Mouse (Mus musculus) ES-Bruce4 (cell line): ENCODE measurements around the gene Comp. TPM values are rescaled to one million over a fixed set of nuclear protein-coding genes. Genes with fewer than 3 reads are reported as not detected.

Source experiments
- H3K27ac ChIP-seq: 2 replicates; pipeline ENCODE4 v1.5.1; 2012; ENCODE audit warnings: low read length, inconsistent platforms; ENCODE audit not compliant: insufficient read depth
- H3K27me3 ChIP-seq: 2 replicates; pipeline ENCODE4 v1.6.1; 2012; ENCODE audit warnings: mild to moderate bottlenecking, low read length, inconsistent platforms; ENCODE audit not compliant: control insufficient read depth, poor library complexity, insufficient read depth, severe bottlenecking
- H3K36me3 ChIP-seq: 2 replicates; pipeline ENCODE4 v1.6.1; 2012; ENCODE audit warnings: inconsistent platforms, mild to moderate bottlenecking, low read length, moderate library complexity; ENCODE audit not compliant: control insufficient read depth, poor library complexity, insufficient read depth, severe bottlenecking
- H3K4me1 ChIP-seq: one replicate; pipeline ENCODE4 v1.8.1; 2011; ENCODE audit warnings: low read length; ENCODE audit not compliant: control insufficient read depth, insufficient read depth
- H3K4me3 ChIP-seq: 2 replicates; pipeline ENCODE4 v1.5.1; 2011; ENCODE audit warnings: low read depth, mild to moderate bottlenecking, low read length
- H3K9ac ChIP-seq: 2 replicates; pipeline ENCODE4 v1.6.1; 2012; ENCODE audit warnings: low read depth, mild to moderate bottlenecking, inconsistent platforms; ENCODE audit not compliant: poor library complexity, severe bottlenecking
- H3K9me3 ChIP-seq: replicated peaks from 2 replicates; pipeline ENCODE4 v1.6.1; 2012; ENCODE audit warnings: mild to moderate bottlenecking, low read length, inconsistent platforms; ENCODE audit not compliant: control insufficient read depth, poor library complexity, insufficient read depth, severe bottlenecking
- CTCF ChIP-seq: IDR thresholded peaks from one replicate; pipeline ENCODE4 v1.8.1; 2011; ENCODE audit warnings: low read depth, low read length
- EP300 ChIP-seq: IDR thresholded peaks from 2 replicates; pipeline ENCODE4 v1.6.1; 2011; ENCODE audit warnings: low read depth, low read length; ENCODE audit not compliant: insufficient read depth
- POLR2A ChIP-seq: IDR thresholded peaks from one replicate; pipeline ENCODE4 v1.8.1; 2011; ENCODE audit warnings: low read length; ENCODE audit not compliant: insufficient read depth
- polyA plus RNA-seq: library from polyadenylated mRNA; stranded (reverse); fragments of >200 nt; gene quantifications from 2 replicates; pipeline ENCODE4 v1.2.4, GENCODE M21; 2011; ENCODE audit warnings: low read depth; ENCODE audit not compliant: missing spikeins, insufficient read depth, insufficient read length

Comp gene
- polyA plus RNA-seq, 1 experiment = 2.0 TPM

DNA sequence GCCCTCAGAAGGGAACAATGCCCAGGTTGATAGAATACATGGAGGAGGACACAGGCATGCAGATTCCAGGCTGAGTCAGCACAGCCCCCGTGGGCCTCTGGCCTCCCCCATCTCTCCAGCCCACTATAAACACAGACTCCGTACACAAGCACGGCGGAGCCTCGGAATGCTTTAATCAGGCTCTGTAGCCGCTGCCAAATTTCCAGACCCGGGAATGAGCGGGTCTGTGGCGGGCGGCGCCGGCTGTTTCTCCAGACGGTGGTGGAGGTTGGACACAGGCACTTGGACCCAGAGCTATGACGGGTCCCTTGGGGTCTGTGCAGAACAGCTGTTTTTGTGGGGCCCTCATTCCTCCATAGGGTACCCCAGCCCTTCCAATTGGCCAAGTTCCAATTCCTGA lies 45.6 kb downstream of the Comp start:
- H3K27me3 ChIP-seq = no peaks in the 10 kb centered on the region
- H3K9ac ChIP-seq = no peak overlapping the region
- no peak for TF ChIP-seq POLR2A
- no peak for TF ChIP-seq CTCF
- TF ChIP-seq EP300 = no peak
- no peaks in the 10 kb centered on the region for H3K4me1 ChIP-seq
- H3K36me3 ChIP-seq = no peaks in the 10 kb centered on the region
- no peaks in the 10 kb centered on the region for H3K9me3 ChIP-seq
- no peak overlapping the region for H3K4me3 ChIP-seq
- no peak overlapping the region for H3K27ac ChIP-seq

DNA sequence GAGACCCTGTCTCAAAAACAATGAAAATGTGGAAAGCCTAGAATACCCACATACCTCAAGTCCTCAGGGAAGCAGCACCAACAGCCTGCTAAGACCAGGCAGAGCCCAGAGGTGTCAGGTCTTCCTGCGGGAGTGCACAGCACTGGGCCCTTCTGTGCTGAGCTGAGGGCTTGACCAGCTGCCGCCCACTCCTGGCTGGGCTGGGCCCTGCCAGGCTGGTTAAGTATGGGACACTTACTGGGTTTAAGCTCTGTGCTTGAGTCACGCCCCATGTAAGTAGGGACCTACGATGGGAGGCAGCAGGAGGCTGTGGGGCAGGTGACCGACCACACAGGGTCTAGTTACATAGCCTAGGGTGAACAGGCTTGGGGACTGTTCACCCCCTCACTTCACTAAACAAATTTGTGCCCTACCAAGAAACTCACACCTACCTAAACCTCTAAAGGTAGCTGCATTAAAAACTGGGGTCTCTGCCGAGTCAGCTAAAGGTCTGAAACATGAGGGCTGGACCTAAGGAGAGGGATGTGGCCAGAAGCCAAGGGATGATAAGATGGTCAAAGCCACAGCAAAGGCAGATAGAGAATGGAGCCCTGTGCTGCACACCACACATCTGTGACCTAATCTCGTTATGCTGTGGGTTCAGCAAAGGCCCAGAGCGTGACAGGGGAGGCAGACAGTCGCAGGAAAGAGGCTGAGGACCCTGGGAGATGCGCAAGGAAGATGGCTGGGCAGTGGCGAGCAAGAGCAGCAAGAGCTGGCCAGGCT lies 46.7 kb downstream of the Comp start:
- Histone ChIP-seq H3K4me1 (no peaks in the 10 kb centered on the region), H3K36me3 (no peaks in the 10 kb centered on the region), H3K27ac (no peak overlapping the region), H3K9me3 (no peaks in the 10 kb centered on the region), H3K9ac (no peak overlapping the region), H3K27me3 (no peaks in the 10 kb centered on the region), H3K4me3 (no peak overlapping the region)
- TF ChIP-seq CTCF = no peak

DNA sequence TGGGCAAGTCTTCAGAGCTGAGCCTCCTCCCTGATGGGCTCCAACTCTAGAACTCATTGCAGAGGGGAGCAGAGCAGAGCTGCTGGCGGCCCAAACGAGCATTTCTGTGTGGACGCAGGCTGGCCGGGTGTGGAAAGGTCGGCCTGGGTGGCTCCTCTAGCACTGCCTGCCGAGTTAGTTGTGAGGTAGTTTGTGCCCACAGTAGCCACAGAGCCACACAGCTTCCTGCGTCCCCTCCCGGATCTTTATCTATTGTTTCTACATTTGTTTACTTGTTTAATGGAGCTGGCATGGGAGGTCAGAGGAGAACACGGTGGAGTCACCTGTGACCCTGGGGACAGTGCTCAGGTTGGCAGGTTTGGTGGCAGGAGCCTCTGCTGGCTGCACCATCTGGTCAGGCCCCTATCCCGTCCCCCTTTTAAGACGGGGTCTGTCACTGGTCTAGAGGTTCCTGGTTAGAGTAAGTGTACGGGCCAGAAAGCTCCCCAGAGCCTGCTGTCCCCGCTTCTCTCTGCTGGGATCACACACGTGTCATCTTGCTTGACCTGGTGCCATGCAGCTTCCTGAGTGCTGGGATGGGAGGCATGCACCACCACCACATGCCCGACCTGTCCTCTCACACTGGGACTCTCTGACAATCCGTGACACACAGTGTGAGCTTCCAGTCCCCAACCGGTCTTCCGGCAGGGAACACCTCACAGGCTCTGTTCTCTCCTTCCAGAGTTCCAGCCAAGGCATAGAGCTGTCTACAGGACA lies 48.2 kb downstream of the Comp start:
- Histone ChIP-seq H3K36me3 (no peaks in the 10 kb centered on the region), H3K4me1 (no peaks in the 10 kb centered on the region), H3K9me3 (no peaks in the 10 kb centered on the region), H3K9ac (no peak overlapping the region), H3K4me3 (no peak overlapping the region), H3K27me3 (no peaks in the 10 kb centered on the region), H3K27ac (no peak overlapping the region)
- no peak for TF ChIP-seq EP300
- TF ChIP-seq POLR2A = no peak
- no peak for TF ChIP-seq CTCF

DNA sequence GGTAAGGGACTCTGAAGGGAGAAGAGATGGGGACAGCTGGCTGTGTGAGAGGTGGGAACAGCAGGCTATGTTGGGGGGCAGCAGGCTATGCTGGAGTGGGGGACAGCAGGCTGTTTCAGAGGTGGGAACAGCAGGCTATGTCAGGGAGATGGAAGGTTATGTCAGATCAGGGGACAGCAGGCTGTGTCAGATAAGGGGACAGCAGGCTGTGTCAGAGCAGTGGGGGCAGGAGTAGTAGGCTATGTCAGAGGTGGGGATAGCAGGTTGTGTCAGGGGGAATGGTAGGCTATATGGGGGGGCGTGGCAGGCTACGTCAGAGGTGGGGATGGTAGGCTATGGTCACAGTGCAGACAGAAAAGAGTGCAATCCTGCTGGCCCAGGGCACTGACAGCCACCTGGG lies 49.4 kb downstream of the Comp start:
- no peak overlapping the region for H3K27ac ChIP-seq
- no peaks in the 10 kb centered on the region for H3K9me3 ChIP-seq

DNA sequence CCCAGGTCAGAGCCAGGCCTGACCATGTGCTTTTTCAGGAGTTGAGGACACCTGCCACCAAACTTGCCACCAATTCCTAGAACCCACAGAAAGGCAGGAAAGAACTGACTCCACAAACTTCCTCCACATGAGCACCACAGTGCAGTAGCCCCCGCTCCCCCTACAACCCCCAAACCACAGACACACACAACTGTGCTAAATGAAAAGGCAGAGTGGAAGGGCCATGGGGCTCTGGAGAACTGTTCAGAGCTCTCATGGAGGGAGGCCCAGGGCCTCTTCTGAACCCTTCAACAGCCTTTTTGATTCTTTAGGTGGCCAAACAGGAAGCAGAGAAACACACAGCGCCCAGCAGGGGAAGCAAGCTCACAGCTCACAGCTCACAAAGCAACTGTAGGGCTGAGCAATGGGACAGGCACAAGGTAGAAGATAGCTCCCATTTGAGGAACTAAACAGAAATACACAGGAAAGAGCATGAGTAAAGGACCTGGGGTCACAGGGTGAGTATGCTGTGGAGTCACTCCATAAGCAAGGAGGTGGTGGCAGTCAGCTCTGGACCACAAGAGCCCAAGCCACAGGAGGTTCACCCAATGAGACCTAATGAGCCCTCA lies 53.0 kb downstream of the Comp start:
- no peak overlapping the region for H3K4me3 ChIP-seq
- H3K9me3 ChIP-seq = no peaks in the 10 kb centered on the region
- no peak overlapping the region for H3K27ac ChIP-seq
- no peaks in the 10 kb centered on the region for H3K4me1 ChIP-seq
- no peak for TF ChIP-seq EP300
- no peak for TF ChIP-seq POLR2A
- TF ChIP-seq CTCF = no peak
- no peak overlapping the region for H3K9ac ChIP-seq
- H3K36me3 ChIP-seq = no peaks in the 10 kb centered on the region
- no peaks in the 10 kb centered on the region for H3K27me3 ChIP-seq

More for the DNA sequence above, 49.4 kb downstream of the Comp start:
- TF ChIP-seq EP300 (no peak), CTCF (no peak), POLR2A (no peak)
- no peak overlapping the region for H3K4me3 ChIP-seq
- H3K36me3 ChIP-seq = no peaks in the 10 kb centered on the region
- H3K9ac ChIP-seq = no peak overlapping the region
- H3K4me1 ChIP-seq = no peaks in the 10 kb centered on the region
- H3K27me3 ChIP-seq = no peaks in the 10 kb centered on the region

DNA sequence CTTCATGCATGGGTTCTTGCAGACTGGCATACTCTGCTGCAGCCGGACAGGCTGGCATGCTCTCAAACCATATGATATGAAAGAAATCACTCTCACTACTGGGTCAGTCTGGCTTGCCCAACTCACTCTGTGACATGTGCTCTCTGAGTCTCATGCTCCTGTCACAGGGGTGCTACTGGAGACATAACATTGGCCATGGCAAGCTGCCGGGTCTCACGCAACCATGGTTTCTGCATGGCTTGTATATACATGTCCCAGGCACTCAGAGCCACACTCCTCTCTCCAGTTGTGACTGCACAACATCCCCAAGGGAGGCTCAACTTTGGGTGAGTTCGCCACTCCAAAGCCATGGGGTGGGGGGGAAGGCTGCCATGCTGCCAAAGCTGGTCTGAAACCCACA lies 57.9 kb downstream of the Comp start:
- no peaks in the 10 kb centered on the region for H3K27me3 ChIP-seq
- no peak overlapping the region for H3K4me3 ChIP-seq
- H3K27ac ChIP-seq = no peak overlapping the region
- H3K36me3 ChIP-seq = no peaks in the 10 kb centered on the region
- H3K4me1 ChIP-seq = peaks cover 2% of the 10 kb centered on the region
- H3K9ac ChIP-seq = no peak overlapping the region
- TF ChIP-seq EP300 (no peak), POLR2A (no peak), CTCF (no peak)
- no peaks in the 10 kb centered on the region for H3K9me3 ChIP-seq

Other genes with a start within 250 kb of the Comp start
- gene Nr2c2ap, start 242.2 kb upstream of the Comp start, polyA plus RNA-seq = 38.0 and 42.7 TPM in 2 replicates
- gene Rfxank, start 234.4 kb upstream of the Comp start, polyA plus RNA-seq = 7.9 and 8.2 TPM in 2 replicates
- 24.1 and 28.3 TPM in 2 replicates for gene Borcs8, start 234.1 kb upstream of the Comp start, polyA plus RNA-seq
- gene Mef2b, start 233.8 kb upstream of the Comp start, polyA plus RNA-seq = 4.4 and 5.8 TPM in 2 replicates
- gene Tmem161a, start 201.2 kb upstream of the Comp start, polyA plus RNA-seq = 36.5 and 43.1 TPM in 2 replicates
- gene Slc25a42, start 161.3 kb upstream of the Comp start, polyA plus RNA-seq = 7.8 and 9.3 TPM in 2 replicates
- gene Sugp2, start 139.3 kb upstream of the Comp start, polyA plus RNA-seq = 46.0 and 47.2 TPM in 2 replicates
- 5.7 and 11.8 TPM in 2 replicates for gene Armc6, start 139.1 kb upstream of the Comp start, polyA plus RNA-seq
- 37.9 and 40.0 TPM in 2 replicates for gene Homer3, start 90.7 kb upstream of the Comp start, polyA plus RNA-seq
- 45.3 and 50.5 TPM in 2 replicates for gene Ddx49, start 71.1 kb upstream of the Comp start, polyA plus RNA-seq
- gene Cope, start 71.0 kb upstream of the Comp start, polyA plus RNA-seq = 115 and 117 TPM in 2 replicates
- 3.4 and 3.8 TPM in 2 replicates for gene Cers1, start 57.8 kb upstream of the Comp start, polyA plus RNA-seq
- gene Gdf1, start 43.7 kb upstream of the Comp start, polyA plus RNA-seq = 1.0 TPM in 1 of 2 replicates, not detected in the other
- gene Upf1, start 20.3 kb upstream of the Comp start, polyA plus RNA-seq = 46.3 and 50.1 TPM in 2 replicates
- 7.7 and 9.6 TPM in 2 replicates for gene Crtc1, start 66.0 kb downstream of the Comp start, polyA plus RNA-seq
- 27.4 and 33.7 TPM in 2 replicates for gene Klhl26, start 103.4 kb downstream of the Comp start, polyA plus RNA-seq
- gene Tmem59l, start 113.8 kb downstream of the Comp start, polyA plus RNA-seq = 3.3 and 4.2 TPM in 2 replicates
- gene Crlf1, start 119.6 kb downstream of the Comp start, polyA plus RNA-seq = 6.1 and 7.5 TPM in 2 replicates
- 40.0 and 43.7 TPM in 2 replicates for gene Rex1bd, start 133.2 kb downstream of the Comp start, polyA plus RNA-seq
- gene Uba52, start 137.2 kb downstream of the Comp start, polyA plus RNA-seq = 1,157 and 1,272 TPM in 2 replicates
- 80.5 and 87.3 TPM in 2 replicates for gene Fkbp8, start 154.2 kb downstream of the Comp start, polyA plus RNA-seq
- gene Kxd1, start 154.4 kb downstream of the Comp start, polyA plus RNA-seq = 57.4 and 63.5 TPM in 2 replicates
- 12.4 and 13.2 TPM in 2 replicates for gene Ell, start 165.9 kb downstream of the Comp start, polyA plus RNA-seq
- 61.5 and 72.3 TPM in 2 replicates for gene Isyna1, start 220.8 kb downstream of the Comp start, polyA plus RNA-seq
- gene Ssbp4, start 235.3 kb downstream of the Comp start, polyA plus RNA-seq = 49.9 and 50.2 TPM in 2 replicates
- gene Lrrc25, start 242.6 kb downstream of the Comp start, polyA plus RNA-seq = not detected in 2 replicates